Mouse (Mus musculus) lung, postnatal 36 days (tissue): ENCODE measurements around the gene Tmem248.

Experiments used
- DNase-seq: peaks from one replicate; pipeline ENCODE4 v3.0.0; 2022; ENCODE audit warnings: mixed read lengths

Tmem248 gene

DNA sequence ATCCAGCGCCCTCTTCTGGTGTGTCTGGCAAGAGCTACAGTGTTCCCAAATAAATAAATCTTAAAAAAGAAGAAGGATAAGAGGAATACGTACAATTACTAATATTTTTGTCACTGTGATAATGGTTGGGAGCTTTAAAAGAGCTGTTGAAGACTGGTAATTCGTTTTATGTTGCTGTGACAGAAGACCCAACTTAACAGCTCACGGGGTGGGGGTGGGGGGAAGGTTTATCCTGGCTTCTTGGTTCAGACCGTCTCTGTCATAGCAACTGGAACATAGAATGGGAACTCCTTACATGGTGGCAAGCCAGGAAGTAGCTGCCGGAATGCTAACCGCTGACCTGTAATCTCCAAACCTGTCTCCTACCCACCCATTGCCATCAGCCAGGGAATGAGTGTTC lies at the start of gene Tmem248:
Gene Tmem248, plus strand, starts transcription at position 301 of the 400 bp plus-strand sequence.
- DNase-seq, result no peak

DNA sequence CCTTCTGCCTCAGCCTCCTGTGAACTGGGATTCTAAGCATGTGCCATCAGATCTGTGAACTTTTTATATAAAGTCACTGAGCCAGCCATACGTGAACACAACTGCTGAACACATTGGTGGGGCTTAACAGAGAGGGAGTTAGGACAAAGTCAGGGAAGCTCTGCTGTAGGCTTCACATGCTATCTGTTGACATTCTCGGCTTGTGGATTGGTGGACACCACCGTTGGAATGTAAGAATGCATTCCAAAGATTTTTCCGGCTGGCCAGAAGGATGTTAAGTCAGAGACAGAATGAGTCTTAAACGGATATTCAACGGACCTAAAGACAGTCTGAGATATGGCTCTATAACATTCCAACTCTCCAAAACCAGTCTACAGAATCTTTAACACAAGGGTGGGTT lies 47.8 kb upstream of the Tmem248 start:
- peak; percentile 47 for DNase-seq

DNA sequence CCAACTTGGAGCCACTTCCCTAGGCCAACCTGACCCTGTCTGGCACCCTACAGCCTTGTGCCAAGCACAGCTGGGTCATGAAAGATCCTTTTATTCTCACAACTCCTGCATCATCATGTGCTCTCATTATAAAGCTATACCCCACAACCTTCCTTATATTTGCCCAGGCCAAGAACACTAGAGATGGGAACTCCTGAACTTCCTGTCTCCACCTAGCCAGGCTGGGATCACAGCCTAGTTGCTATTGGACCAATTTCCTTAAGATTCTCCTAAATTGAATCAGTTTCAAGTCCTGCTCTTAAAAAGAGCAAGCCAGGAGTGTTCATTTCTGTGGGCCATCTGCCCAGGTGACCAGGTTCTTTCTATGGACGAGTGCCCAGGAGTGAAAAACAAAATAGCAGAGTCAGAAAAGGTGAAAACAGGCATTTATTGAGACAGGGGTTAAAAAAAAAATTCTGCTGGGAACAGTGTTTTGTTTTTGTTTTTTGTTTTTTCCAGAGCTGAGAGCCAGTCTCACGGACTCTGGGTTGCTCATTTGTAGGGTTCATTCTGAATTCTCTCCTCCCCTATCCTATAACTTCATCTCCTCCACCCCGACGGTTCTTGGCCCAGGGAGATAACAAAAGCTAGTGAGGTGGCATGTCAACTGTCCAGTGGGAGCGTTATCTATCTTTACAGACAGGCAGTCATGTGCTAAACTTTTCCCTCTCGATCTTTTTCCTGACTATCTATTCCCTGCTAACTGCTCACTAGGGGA lies 46.0 kb upstream of the Tmem248 start:
- DNase-seq, result no peak

GRCm38 (mm10) chr5:130171423-130171954 lies 45.4 kb upstream of the Tmem248 start, which contains the start of gene Rabgef1:
Rabgef1 (plus strand) TSS chr5:130171798.
- peak; percentile 95 for DNase-seq

GRCm38 (mm10) chr5:130171956-130172601 lies 44.8 kb upstream of the Tmem248 start:
- peak; percentile 68 for DNase-seq

GRCm38 (mm10) chr5:130173012-130173411 lies 43.9 kb upstream of the Tmem248 start:
- DNase-seq, result no peak

DNA sequence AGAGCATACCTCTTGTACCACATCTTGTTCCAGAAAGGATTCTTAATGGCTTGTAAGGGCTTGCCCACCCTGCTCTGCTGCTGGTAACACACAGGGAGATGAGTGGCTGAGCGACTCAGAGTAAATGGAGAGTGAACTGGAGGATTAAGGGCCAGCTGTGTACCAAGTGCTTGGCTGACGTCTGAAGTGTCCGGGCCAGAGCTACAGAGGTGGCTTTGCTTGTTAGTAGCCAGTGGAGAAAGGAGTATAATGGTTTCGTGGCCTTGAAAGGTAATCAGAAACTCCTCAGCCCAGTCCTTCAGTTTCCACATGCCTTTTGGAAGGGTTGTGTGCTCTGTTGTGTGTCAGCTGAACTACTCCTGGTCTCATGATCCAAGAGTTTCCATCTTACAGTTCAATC lies 39.0 kb upstream of the Tmem248 start:
- DNase-seq, result peak; percentile 66

DNA sequence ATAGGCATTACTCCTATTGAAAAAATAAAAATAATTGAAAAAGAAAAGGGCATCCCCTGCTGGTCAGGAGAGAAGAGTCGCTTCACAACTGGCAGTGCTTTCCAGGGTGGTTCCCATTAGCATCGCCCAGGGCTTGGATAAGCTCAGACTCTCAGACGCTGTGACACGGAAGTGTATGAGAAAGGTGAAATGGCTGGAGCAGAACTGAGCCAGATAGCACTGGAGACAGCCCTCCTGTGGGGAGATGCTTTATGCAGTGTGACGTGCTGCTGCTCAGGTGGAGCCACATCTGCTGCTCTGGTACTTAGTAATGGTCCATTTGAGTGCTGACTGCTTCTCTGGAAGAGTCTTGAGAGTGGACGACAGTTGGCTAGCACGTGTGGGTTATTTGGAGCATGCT lies 36.5 kb upstream of the Tmem248 start:
- DNase-seq, result no peak

DNA sequence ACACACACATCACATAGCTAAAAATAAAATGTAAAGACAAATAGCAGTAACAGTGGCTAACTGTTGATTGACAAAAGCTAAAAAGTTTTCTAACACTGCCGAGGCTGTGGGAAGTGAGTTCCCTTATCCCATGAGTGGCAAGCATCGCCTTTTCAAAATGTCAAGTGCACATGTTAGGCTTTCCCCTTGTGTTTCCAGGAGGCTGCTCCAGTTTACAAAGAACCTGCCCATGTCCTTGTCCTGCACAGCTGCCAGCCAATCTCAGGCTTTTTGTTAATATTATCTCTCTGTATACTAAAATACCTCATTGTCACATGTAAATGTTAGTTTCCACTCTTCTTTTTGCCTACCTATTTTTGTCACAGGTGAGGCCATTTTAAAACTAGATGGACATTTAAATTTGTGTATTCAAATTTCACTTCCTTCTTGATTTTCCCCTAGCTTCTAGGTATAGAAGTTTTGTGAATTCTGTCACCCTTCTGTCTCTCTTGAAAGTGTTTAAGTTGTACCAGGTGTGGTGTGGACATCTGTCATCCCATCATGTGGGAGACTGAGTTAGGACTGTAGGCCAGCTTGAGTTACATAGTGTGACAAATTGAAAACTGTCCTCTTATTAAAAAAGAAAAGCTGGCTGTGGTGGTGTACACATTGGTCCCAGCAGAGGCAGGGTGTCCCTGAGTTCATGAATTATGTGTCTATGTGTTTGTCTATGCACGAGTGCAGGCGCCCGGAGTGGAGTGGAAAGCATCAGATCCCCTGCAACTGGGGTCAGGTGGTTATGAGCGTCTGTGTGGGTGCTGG lies 34.9 kb upstream of the Tmem248 start:
- no peak for DNase-seq

- no peak for DNase-seq
Measured at GRCm38 (mm10) chr5:130182541-130182821, 34.4 kb upstream of the Tmem248 start.

DNA sequence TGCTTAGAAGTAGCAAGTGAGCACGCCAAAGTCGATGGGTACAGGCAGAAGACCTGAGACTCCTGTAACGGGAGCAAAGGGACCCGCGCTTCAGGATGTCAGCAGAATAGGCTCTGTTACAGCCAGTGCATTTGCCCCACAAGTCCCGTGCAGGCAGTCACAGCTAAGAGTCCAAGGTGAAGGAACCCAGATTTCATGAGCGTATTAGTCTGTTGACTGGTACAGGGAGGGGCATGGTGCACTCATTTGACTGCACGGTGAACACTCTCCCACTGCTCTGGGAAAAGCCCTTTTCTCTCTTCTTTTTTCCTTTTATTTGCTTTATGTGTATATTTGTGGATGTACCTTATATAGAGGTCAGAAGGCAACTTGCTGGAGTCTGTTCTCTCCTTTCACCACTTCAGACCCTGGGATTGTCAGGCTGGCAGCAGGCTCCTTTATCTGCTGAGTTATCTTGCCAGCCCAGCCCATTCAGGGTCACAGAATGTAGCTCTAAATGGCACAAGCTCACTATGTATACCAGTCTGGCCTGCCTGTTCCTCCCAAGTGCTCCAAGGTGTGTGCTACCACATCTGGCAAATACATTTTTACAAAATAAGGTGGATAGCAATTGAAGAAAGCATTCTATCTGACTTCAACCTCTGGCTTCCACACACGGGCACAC lies 32.6 kb upstream of the Tmem248 start:
- no peak for DNase-seq

DNA sequence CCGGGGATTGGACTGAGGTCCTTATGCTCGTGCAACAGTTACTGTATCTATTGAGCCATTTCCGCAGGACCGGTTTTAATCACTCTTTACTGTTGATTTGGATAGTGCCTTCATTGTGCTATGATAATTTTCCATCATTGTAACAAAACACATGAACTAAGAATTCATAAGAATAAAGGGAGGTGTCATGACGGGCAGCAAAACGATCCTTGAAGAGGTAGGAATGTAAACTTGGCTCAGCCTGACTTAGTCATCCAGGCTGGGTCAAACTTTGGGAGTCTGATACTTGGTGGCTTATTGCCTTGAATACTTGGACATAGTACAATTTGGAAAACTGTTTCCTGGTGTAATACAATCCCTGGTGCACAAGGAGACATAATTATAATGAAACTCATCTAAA lies 31.6 kb upstream of the Tmem248 start:
- DNase-seq, result no peak

DNA sequence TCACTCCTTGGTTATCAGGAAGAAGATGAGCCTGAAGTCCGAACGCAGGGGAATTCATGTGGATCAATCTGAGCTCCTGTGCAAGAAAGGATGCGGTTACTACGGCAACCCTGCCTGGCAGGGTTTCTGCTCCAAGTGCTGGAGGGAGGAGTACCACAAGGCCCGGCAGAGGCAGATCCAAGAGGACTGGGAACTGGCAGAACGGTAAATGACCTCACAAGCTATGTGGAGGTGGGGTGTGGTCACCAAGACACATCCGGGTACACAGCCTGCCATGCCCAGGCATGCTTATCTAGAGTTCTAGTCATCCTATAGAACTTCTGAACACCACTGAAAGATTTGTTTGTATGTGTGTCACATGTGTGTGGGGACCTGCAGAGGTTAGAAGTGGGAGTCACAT lies 29.5 kb upstream of the Tmem248 start:
- no peak for DNase-seq

GRCm38 (mm10) chr5:130190909-130191308 lies 26.0 kb upstream of the Tmem248 start:
- no peak for DNase-seq

- no peak for DNase-seq
Measured at GRCm38 (mm10) chr5:130191865-130192264, 25.0 kb upstream of the Tmem248 start.

DNA sequence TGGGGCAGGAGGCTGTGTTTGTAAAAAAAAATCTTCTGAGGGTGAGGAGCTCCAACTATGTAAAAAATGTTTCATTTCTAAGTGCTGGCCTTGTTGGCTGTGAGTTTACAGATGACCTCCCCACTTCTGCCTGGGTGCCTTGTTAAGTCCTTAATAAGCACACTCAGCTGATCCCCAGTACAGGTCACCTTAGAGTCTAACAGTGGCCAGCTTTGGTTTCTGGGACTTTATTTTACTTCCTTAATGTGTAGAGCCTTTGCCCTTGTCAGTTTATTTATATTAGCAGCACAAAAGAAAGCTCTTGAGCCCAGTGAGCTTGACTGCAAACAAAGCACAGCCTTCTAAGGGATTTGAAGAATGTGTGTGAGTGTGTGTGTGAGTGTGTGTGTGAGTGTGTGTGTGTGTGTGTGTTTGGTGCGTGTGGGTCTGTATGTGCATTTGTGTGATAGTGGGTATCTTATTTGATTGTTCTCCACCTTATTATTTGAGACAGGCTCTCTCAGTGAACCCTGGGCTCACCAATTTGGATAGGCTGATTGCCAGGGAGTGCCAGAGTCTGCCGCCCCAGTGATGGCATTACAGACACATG lies 24.4 kb upstream of the Tmem248 start:
- DNase-seq, result peak; percentile 82

GRCm38 (mm10) chr5:130193760-130194159 lies 23.1 kb upstream of the Tmem248 start:
- DNase-seq, result no peak

- DNase-seq, result no peak
Measured at GRCm38 (mm10) chr5:130196307-130196706, 20.6 kb upstream of the Tmem248 start.

DNA sequence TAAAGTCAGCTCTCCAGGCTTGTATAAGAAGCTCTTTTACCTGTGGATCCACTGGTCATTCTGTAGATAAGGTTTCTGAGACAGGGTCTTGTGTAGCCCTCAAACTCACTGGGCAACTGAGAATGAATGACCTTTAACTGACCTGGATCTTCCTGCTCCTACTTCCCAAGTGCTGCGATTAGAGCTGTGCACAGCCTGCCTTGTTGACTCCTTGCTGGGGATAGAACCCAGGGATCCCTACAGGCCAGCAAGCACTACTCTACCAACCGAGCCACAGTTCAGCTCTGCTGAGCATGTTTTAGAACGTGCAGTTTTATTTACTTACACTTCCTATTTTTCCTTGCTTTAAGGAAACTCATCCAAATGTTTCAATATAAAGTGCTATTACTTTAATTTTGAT lies 19.4 kb upstream of the Tmem248 start:
- DNase-seq, result no peak

- no peak for DNase-seq
Measured at GRCm38 (mm10) chr5:130197981-130198380, 18.9 kb upstream of the Tmem248 start.

GRCm38 (mm10) chr5:130200233-130201029 lies 16.4 kb upstream of the Tmem248 start:
- peak; percentile 81 for DNase-seq

GRCm38 (mm10) chr5:130203948-130204347 lies 12.9 kb upstream of the Tmem248 start:
- DNase-seq, result no peak
